18 mouse cellular contexts compared by ENCODE assay signal in genomic region chr2:55065469-55066315, GRCm38 (mm10).
"Had no signal": no experiment of that assay in that cellular context is flagged by ENCODE, and none has a peak within 500 bp of the region (broad histone marks: within the 10 kb centered on the region; RNA-seq: fewer than 3 reads in every experiment).

No protein-coding gene starts in this region.

- H3K4me2 ChIP-seq: limb, embryonic 12.5 days; liver, embryonic 13.5 days; lung, embryonic 15.5 days; midbrain, embryonic 15.5 days; stomach, embryonic 15.5 days had no signal

- ATAC-seq: intestine, postnatal 0 days; liver, postnatal 0 days; midbrain, embryonic 15.5 days had no signal

- H3K27ac ChIP-seq: kidney, postnatal 0 days; layer of hippocampus, adult 2 months; limb, embryonic 12.5 days; liver, embryonic 13.5 days; lung, embryonic 15.5 days; macrophage; midbrain, embryonic 15.5 days; stomach, embryonic 15.5 days had no signal

- DNase-seq: kidney, adult 8-10 months; kidney, postnatal 36 days; liver; liver, embryonic 13.5 days; liver, postnatal 0 days; lung, postnatal 14 days; right cerebral cortex, postnatal 14 days; thymus, adult 2 months; thymus, postnatal 25 days had no signal

- H3K9ac ChIP-seq: limb, embryonic 12.5 days; liver, embryonic 13.5 days; liver, postnatal 0 days; lung, embryonic 15.5 days; midbrain, embryonic 15.5 days; stomach, embryonic 15.5 days had no signal

- H3K36me3 ChIP-seq: limb, embryonic 12.5 days; liver, embryonic 13.5 days; lung, embryonic 15.5 days; midbrain, embryonic 15.5 days; stomach, embryonic 15.5 days had no signal

- H3K4me1 ChIP-seq: limb, embryonic 12.5 days; liver, embryonic 13.5 days; lung, embryonic 15.5 days; megakaryocyte, embryonic 14.5 days; midbrain, embryonic 15.5 days; stomach, embryonic 15.5 days had no signal

- H3K4me3 ChIP-seq: layer of hippocampus, adult 2 months; limb, embryonic 12.5 days; liver, embryonic 13.5 days; lung, embryonic 15.5 days; megakaryocyte, embryonic 14.5 days; midbrain, embryonic 15.5 days; stomach, embryonic 15.5 days had no signal

- H3K27me3 ChIP-seq: limb, embryonic 12.5 days; liver, embryonic 13.5 days; lung, embryonic 15.5 days; megakaryocyte, embryonic 14.5 days; midbrain, embryonic 15.5 days; stomach, embryonic 15.5 days had no signal

- H3K9me3 ChIP-seq: limb, embryonic 12.5 days; liver, embryonic 13.5 days; lung, embryonic 15.5 days; megakaryocyte, embryonic 14.5 days; midbrain, embryonic 15.5 days; stomach, embryonic 15.5 days had no signal
